Mouse (Mus musculus) small intestine, adult 2 months (tissue): Measurements from ENCODE around the gene Eif3i. TPM values are rescaled to one million over a fixed set of nuclear protein-coding genes. Genes with fewer than 3 reads are reported as not detected.
A peak's percentile ranks its signal among the peaks of the same experiment; 100 is the strongest.

ENCODE experiments used
- H3K27ac ChIP-seq: fragments of 200-500 bp; 2 replicates; pipeline ENCODE4 v1.5.1; 2012; ENCODE audit warnings: low read depth, low read length, control low read depth, inconsistent platforms; ENCODE audit not compliant: insufficient read depth
- H3K27me3 ChIP-seq: fragments of 200-500 bp; 2 replicates; pipeline ENCODE4 v1.6.1; 2012; ENCODE audit warnings: mild to moderate bottlenecking, moderate library complexity, low read length, inconsistent platforms; ENCODE audit not compliant: control insufficient read depth, insufficient read depth
- H3K36me3 ChIP-seq: fragments of 200-500 bp; 2 replicates; pipeline ENCODE4 v1.6.1; 2012; ENCODE audit warnings: mild to moderate bottlenecking, low read length, control low read depth, inconsistent platforms; ENCODE audit not compliant: control insufficient read depth, insufficient read depth
- H3K4me1 ChIP-seq: fragments of 200-500 bp; 2 replicates; pipeline ENCODE4 v1.6.1; 2012; ENCODE audit warnings: low read length, inconsistent platforms, mixed read lengths; ENCODE audit not compliant: control insufficient read depth, insufficient read depth, insufficient read length
- H3K4me3 ChIP-seq: fragments of 200-500 bp; 2 replicates; pipeline ENCODE4 v1.5.1; 2012; ENCODE audit warnings: low read depth, mild to moderate bottlenecking, control low read depth, inconsistent platforms, low read length, moderate library complexity
- CTCF ChIP-seq: fragments of 200-500 bp; IDR thresholded peaks from 2 replicates; pipeline ENCODE4 v1.5.1; 2012; ENCODE audit warnings: low read depth, mild to moderate bottlenecking, control low read depth, inconsistent platforms, low read length, moderate library complexity, mixed read lengths; ENCODE audit not compliant: insufficient replicate concordance, insufficient read length; ENCODE audit errors: extremely low read depth
- POLR2A ChIP-seq: fragments of 200-500 bp; IDR thresholded peaks from 2 replicates; pipeline ENCODE4 v1.6.1; 2012; ENCODE audit warnings: low read depth, mild to moderate bottlenecking, control low read depth, inconsistent platforms, low read length, moderate library complexity
- WGBS: fragments of 180-500 bp; shearing (Covaris S2); methylation state at CpG from one replicate; pipeline ENCODE4 v1.1.7; 2018; 5-methylcytosine and 5-hydroxymethylcytosine counted together
- polyA plus RNA-seq: library from polyadenylated mRNA; depleted of rRNA; stranded (reverse); fragments of >200 nt; gene quantifications from 2 replicates; pipeline ENCODE4 v1.2.3, GENCODE M21; 2012

The Eif3i gene
- polyA plus RNA-seq, 1 experiment, result 202 TPM

DNA sequence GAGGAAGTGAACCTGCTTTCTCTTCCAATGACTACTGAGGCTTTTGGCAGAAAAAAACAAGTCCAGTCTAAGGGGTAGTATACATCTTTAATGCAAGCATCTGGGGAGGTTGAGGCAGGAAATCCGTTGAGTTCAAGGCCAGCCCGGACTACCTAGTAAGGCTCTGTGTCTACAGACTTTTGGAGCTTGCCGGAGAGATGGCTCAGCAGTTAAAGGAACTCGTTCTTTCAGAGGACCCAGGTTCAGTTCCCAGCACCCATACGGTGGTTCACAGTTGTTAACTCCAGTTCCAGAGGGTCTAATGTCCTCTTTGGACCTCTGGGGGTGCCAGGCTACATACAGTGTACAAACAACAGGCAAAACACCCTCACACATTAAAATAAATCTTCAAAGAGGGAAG, 17.6 kb upstream of the Eif3i start:
- Histone ChIP-seq H3K4me1 (peaks cover 8% of the 10 kb centered on the region), H3K4me3 (peak overlapping the region; percentile 67), H3K36me3 (no peaks in the 10 kb centered on the region), H3K27me3 (no peaks in the 10 kb centered on the region), H3K27ac (no peak overlapping the region)
- 96% methylated on average over 5 of the region's 5 CpGs for WGBS
- TF ChIP-seq CTCF (no peak), POLR2A (no peak)

DNA sequence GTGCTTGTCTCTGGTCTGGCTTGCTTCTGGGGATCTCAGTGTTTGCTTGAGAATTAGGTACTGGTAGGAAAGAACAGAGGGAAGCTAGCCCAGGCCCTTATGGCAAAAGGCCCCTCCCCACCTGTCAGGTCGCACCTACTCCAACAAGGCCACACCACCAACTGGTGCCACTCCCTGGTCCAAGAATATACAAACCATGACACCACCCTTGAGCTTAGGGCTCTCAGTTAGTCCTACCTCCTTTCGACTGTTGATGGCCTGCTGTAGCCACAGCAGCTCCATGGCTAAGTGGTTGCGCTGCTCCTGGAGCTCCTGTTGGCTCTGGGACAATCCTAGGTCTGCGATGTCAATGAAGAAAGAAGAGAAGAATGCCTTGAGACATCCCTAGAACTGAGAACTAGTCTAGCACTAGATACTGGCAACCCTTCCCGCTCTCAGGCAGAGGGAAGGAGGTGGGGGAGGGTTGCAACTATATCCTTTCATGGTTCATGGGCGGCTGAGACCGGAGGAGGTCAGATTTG, 16.7 kb upstream of the Eif3i start:
- H3K36me3 ChIP-seq, result no peaks in the 10 kb centered on the region
- no peak overlapping the region for H3K4me3 ChIP-seq
- no peak overlapping the region for H3K27ac ChIP-seq
- no peaks in the 10 kb centered on the region for H3K27me3 ChIP-seq
- whole genome bisulfite sequencing, result 95% methylated on average over 7 of the region's 7 CpGs
- H3K4me1 ChIP-seq, result peaks cover 5% of the 10 kb centered on the region; the same call in 1 of the 2 replicates
- TF ChIP-seq CTCF (no peak), POLR2A (no peak)

DNA sequence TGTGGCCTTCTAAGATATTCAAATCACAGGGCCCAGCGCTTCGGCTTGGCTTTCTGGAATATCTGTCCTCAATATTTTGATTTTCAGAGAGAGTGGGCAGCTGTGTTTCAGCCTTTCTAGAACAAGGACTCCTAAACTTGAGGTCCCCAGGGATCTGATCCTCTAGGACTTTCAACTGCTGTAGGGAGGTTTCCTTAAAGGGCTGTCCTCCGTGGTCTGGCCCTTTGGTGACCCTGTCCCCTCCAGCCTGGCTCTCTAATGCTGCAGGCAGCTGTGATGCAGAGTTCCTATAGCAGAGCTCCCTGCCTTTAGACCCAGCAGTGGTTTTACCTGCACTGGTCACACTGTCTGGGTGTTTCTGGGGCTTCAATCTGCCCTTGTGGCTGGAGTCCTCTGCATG, 16.2 kb upstream of the Eif3i start:
- Histone ChIP-seq H3K36me3 (no peaks in the 10 kb centered on the region), H3K27ac (no peak overlapping the region), H3K27me3 (no peaks in the 10 kb centered on the region), H3K4me3 (no peak overlapping the region), H3K4me1 (peaks cover 5% of the 10 kb centered on the region; the same call in 1 of the 2 replicates)
- WGBS, result 85% methylated on average over 3 of the region's 3 CpGs
- no peak for TF ChIP-seq CTCF
- no peak for TF ChIP-seq POLR2A

DNA sequence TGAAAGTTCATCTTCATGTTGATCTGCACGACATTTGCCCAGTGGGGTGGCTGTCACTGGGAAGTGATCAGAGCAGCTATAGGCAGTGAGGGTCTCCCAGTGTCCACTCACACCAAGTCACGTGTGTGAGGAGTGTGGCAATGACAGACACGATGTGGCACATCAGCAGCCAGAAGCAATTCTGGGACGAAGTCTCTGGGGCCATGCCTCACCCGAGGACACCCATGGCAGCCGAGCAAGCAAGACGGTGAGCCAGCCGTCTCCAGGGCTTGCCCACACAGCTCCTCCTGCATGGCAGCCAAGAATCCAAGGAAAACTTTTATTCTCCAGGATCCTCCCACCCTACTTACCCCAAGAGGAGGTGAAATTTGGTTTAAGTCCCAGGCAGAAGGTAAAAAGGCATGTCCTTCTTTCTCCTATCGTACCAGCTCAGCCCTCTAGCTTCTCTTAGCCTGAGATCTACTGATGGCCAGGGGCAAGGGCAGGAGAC, 15.4 kb upstream of the Eif3i start:
- no peaks in the 10 kb centered on the region for H3K27me3 ChIP-seq
- H3K4me1 ChIP-seq, result peaks cover 5% of the 10 kb centered on the region; the same call in 1 of the 2 replicates
- 86% methylated on average over 9 of the region's 9 CpGs for WGBS
- no peak overlapping the region for H3K27ac ChIP-seq
- no peaks in the 10 kb centered on the region for H3K36me3 ChIP-seq
- H3K4me3 ChIP-seq, result no peak overlapping the region
- TF ChIP-seq POLR2A (no peak), CTCF (no peak)

DNA sequence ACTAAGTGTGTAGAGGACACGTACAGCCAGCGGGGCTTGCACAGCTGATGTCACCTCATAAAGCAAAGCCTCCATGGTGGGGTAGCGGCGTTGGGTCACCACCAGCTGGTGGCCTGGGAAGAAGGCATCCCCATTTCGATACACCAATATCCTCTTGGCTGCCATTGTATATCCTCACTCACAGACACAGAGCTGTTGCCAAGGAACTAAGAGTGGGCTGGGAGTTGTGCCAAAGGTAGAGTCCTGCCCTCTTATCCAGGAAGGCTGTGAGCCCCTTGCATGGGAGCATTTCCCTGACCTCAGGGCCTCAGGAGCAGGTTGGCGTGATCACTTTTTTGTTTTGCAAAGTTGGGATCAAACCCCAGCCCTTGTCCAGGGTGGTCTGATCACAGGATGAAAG, 13.6 kb upstream of the Eif3i start, which contains the start of gene Dcdc2b:
TSS of gene Dcdc2b (minus strand) at position 165 of the 400 bp plus-strand sequence.
- Histone ChIP-seq H3K27me3 (no peaks in the 10 kb centered on the region), H3K4me3 (no peak within 1 kb of the TSS), H3K36me3 (peaks cover 2% of the 10 kb centered on the region; the same call in 1 of the 2 replicates), H3K27ac (no peak within 1 kb of the TSS), H3K4me1 (peaks cover 5% of the 10 kb centered on the region; the same call in 1 of the 2 replicates)
- TF ChIP-seq CTCF (no peak), POLR2A (no peak)
- 76% methylated on average over 6 of the region's 6 CpGs for WGBS

DNA sequence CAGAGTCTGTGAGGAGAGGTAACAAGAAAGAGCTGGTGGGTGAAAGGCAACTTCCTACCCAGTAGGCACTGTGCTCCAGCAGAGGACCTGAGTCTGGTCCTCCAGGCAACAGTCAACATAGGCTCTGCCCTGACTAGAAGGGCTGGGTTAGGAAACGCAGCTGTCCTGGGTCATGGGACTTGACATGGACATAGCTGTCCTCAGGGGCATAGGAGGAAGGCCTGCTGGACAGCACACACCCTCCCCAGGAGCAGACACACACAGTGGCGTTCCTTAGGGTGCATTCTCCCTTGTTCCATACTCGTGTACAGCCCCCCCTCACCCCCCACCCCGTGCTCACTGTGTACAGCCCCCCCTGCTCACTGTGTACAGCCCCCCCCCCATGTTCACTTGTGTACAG, 10.0 kb upstream of the Eif3i start:
- no peaks in the 10 kb centered on the region for H3K27me3 ChIP-seq
- 62% methylated on average over 4 of the region's 4 CpGs for WGBS
- no peak overlapping the region for H3K4me3 ChIP-seq
- no peak for TF ChIP-seq POLR2A
- TF ChIP-seq CTCF, result no peak
- no peak overlapping the region for H3K27ac ChIP-seq
- peaks cover 21% of the 10 kb centered on the region for H3K36me3 ChIP-seq
- H3K4me1 ChIP-seq, result no peaks in the 10 kb centered on the region

DNA sequence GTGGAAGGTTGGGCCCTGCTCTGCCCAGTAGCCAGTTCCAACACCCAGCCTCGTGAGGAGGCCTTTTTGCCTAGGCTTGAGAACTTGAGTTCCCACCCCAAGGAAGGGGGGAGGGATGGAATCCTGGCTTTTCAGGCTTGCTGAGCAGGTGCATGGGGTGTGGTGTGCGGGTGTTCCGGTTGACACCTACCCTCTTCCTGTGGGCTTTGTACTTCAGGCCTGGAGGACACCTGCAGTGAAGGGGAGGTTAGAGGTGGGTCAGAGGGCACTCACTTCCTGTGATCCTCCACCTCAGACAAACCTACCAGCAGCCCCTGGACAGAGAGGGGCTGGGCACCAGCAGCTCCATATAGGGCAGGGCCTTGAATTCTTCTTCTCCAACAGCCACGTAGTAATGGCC, 9.6 kb upstream of the Eif3i start:
- no peaks in the 10 kb centered on the region for H3K4me1 ChIP-seq
- H3K27ac ChIP-seq, result no peak overlapping the region
- H3K27me3 ChIP-seq, result no peaks in the 10 kb centered on the region
- TF ChIP-seq CTCF, result no peak
- TF ChIP-seq POLR2A, result no peak
- H3K4me3 ChIP-seq, result no peak overlapping the region
- H3K36me3 ChIP-seq, result peaks cover 23% of the 10 kb centered on the region
- WGBS, result 69% methylated on average over 4 of the region's 4 CpGs
